Mouse (Mus musculus) lung, postnatal 25 days (tissue): ENCODE results near the gene Wrb.

Source experiments
- DNase-seq: peaks from one replicate; pipeline ENCODE4 v3.0.0; 2022; ENCODE audit warnings: low spot score

Wrb gene

GRCm38 (mm10) chr16:96158511-96159080 is 13.4 kb downstream of the Wrb start:
- no peak for DNase-seq

GRCm38 (mm10) chr16:96159091-96159731 is 14.0 kb downstream of the Wrb start:
- DNase-seq = peak; percentile 32

DNA sequence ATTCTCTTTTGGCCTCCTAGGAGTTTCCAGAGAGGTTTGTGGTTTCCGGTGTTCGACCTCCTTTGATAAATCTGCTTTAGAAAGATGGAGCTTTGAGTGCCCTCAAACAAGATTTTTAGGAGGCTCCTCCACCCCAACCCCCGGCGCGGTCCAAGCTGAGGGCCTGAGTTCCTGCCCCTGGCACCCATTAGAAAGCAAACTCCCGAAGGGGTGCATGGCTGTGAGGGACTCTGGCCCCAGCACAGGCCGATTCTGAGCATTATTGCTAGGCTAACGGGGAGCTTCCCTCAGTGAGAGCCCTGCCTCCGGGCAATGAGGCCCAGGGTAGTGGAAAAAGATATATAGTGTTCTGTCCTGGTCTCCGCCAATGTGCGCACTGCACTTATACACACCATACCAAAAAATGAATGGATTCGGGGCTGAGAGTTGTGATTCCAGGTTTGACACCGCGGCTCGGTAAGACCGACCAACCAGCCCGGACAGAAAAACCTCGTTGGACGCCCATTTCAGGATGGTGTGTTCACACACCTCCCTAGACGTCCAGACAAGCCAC is 14.7 kb downstream of the Wrb start:
- DNase-seq = no peak

- no peak for DNase-seq
Observed at GRCm38 (mm10) chr16:96160927-96161326, 15.7 kb downstream of the Wrb start.

GRCm38 (mm10) chr16:96161336-96161735 is 16.1 kb downstream of the Wrb start:
- no peak for DNase-seq

DNA sequence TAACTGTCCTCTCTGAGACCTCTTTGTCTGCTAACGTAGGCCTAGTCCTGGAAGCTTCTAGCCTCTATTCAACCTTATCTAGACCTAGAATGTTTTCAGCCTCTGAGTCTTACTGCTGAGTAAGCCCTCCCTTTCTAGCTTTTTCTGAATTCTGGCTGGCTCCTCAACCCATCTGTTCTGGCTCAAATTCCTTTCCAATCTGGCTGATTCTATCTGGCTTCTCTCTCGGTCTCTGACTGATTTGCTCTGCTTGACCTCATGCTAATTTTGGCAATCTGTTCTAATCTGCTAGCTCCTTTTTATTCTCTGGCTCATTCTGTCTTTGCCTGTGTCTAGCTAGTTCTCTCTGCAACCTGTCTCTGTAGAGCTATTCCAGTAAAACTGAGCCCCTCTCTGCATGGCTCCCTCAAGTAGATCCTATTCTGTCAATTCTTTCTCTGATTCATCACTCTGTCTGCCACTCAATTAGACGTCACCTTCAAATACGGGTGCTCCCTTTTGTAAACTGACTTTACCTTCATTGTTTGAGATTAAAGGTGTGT is 20.6 kb downstream of the Wrb start:
- no peak for DNase-seq

GRCm38 (mm10) chr16:96168837-96169236 is 23.6 kb downstream of the Wrb start:
- DNase-seq = no peak

DNA sequence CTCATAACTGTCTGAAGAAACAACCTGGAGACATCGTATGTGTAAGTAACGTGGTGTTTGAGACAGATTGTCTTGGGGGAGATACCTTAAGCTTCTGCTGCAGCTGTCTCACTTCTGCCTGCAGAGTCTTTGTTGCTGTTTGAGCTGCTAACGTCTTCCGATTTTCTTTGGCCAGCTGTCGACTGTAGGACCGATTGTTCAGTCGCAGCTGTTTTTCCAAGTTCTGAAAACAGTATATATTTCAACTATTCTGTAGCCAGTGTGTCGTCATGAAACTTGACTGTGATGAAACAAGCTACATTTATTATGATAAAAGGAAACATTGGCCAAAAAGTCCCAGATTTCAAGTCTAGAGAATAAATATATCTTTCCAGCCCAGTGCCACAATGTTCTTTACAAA is 28.4 kb downstream of the Wrb start:
- DNase-seq = no peak

DNA sequence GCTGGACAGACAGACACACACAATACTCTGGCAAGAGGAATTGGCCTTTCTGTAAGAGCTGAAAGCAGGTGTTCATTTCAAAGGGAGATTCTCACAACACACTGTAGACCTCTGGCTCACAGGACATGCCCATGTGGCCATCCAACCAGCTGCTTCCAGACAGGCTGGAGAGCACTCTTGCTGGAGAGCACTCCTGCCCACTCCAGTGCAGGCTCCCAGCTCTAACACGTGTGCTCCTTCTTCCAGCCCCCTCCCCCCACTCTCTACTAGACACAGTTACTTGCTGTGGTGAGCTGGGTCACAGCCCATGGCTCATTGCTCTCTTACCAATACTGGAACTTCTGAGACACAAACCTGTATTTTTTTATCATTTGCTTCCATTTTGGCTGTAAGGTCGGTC is 30.2 kb downstream of the Wrb start:
- peak; percentile 86 for DNase-seq

GRCm38 (mm10) chr16:96179156-96179555 is 33.9 kb downstream of the Wrb start:
- DNase-seq = no peak

DNA sequence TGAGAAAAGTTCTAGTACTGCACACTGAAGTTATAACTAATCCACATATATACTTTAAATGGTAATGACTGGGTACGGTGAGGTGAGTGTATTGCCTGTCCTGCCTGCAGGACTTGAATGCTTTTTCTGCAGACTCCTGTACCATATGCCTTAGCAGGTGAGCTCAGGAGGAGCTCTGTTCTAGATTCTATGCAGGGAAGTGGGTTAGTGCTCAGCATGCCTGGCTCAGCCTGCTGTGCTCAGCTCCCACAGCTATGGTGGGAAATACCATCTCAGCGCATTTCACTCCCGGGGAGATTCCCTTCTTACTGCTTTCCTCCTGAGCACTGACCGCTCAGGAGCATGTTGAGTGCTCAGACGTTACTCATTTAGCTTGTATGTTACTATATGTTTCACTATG is 42.4 kb downstream of the Wrb start:
- DNase-seq = no peak

DNA sequence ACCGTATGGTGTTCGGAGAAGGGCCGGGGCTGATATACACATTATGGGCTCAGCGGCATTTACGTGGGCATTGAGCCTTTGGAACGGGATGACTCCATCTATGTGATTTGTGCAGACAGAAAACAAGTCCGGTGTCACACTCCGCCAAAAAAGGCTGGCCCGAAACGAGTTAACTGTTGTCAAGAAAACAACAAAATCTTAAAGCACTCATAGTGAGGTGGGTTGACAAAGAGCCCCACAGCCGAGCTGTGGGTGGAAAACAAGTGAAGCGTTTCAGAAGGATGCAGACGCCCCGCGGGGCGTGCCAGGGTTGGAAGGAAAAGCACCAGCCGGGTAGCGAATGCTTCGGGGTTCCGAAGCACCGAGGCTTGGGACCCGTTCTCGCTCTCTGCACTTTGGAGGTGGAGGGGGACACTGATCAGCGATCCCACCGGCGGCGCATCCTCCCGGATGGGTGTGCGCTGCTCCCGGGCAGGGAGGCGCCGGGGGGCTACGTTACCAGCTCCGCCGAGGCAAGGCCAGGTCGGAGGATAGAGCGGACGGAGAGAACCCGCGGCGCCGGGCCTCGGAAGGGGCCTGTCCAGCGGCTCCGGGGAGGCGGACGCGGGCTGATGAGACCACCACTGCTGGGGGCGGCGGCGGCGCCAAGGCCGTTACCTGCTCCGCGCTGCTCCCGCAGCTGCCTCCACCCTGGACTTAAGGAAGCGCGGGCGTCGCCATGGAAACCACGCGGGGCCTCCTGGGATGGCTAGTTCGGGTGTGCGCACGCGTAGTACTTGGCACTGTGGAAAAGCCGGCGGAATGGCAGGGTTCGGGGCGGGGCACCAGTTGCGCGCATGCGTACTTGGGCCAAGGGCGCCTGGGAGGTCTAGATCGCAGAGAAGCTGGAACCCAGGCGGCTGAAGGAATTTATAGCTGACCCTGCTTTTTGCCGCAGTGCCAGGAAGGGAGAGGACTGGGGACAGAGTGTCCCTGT is 46.6 kb downstream of the Wrb start, which contains the start of gene Lca5l:
TSS of gene Lca5l (minus strand) at position 741 of the 976 bp plus-strand sequence.
- peak; percentile 99 for DNase-seq

GRCm38 (mm10) chr16:96199913-96200701 is 54.9 kb downstream of the Wrb start, which contains the start of gene Sh3bgr:
Gene Sh3bgr (plus strand): TSS chr16:96200450.
- peak; percentile 65 for DNase-seq

GRCm38 (mm10) chr16:96200702-96201028 is 55.5 kb downstream of the Wrb start:
- DNase-seq = no peak

- no peak for DNase-seq
Observed at GRCm38 (mm10) chr16:96201485-96202232, 56.5 kb downstream of the Wrb start.
